Mouse (Mus musculus) heart, embryonic 15.5 days (tissue): ENCODE measurements around the gene S100a1. TPM values are rescaled to one million over a fixed set of nuclear protein-coding genes. Genes with fewer than 3 reads are reported as not detected.

Source experiments
- ATAC-seq: fragments of 200-750 bp; cut with Nextera tagmentation; replicated peaks from 2 replicates; pipeline ENCODE4 v1.8.0; 2017; ENCODE audit warnings: low read depth, moderate TSS enrichment; ENCODE audit not compliant: insufficient number of reproducible peaks, insufficient read depth, low FRiP score
- H3K27ac ChIP-seq: fragments of 300-500 bp; sonication (generic); 2 replicates; pipeline ENCODE4 v1.5.1; 2015; ENCODE audit warnings: mild to moderate bottlenecking, inconsistent platforms
- H3K27me3 ChIP-seq: fragments of 300-500 bp; sonication (generic); 2 replicates; pipeline ENCODE4 v1.6.1; 2015; ENCODE audit warnings: inconsistent platforms
- H3K36me3 ChIP-seq: fragments of 300-500 bp; sonication (generic); 2 replicates; pipeline ENCODE4 v1.6.1; 2015; ENCODE audit warnings: mild to moderate bottlenecking, inconsistent platforms
- H3K4me1 ChIP-seq: fragments of 300-500 bp; sonication (generic); replicated peaks from 2 replicates; pipeline ENCODE4 v1.6.1; 2015; ENCODE audit warnings: inconsistent platforms
- H3K4me2 ChIP-seq: fragments of 300-500 bp; sonication (generic); 2 replicates; pipeline ENCODE4 v1.6.1; 2015; ENCODE audit warnings: inconsistent platforms, mild to moderate bottlenecking, moderate library complexity
- H3K4me3 ChIP-seq: fragments of 300-500 bp; sonication (generic); 2 replicates; pipeline ENCODE4 v1.5.1; 2015; ENCODE audit warnings: mild to moderate bottlenecking, inconsistent platforms
- H3K9ac ChIP-seq: fragments of 300-500 bp; sonication (generic); 2 replicates; pipeline ENCODE4 v1.6.1; 2015; ENCODE audit warnings: mild to moderate bottlenecking, inconsistent platforms
- H3K9me3 ChIP-seq: fragments of 300-500 bp; sonication (generic); replicated peaks from 2 replicates; pipeline ENCODE4 v1.6.1; 2016; ENCODE audit warnings: inconsistent platforms
- WGBS: fragments of 180-500 bp; shearing (Covaris S2); methylation state at CpG from one replicate; pipeline ENCODE4 v1.1.7; 2015; ENCODE audit warnings: mixed read lengths; 5-methylcytosine and 5-hydroxymethylcytosine counted together
- polyA plus RNA-seq: library from polyadenylated mRNA; unstranded; fragments of >200 nt; fragmentation: Nextera tagmentation; extraction: Ambion mirVana; gene quantifications from 2 replicates; pipeline ENCODE4 v1.2.1, GENCODE M21; 2015

The S100a1 gene
- polyA plus RNA-seq, 1 experiment from 2014 or later = 315 TPM

DNA sequence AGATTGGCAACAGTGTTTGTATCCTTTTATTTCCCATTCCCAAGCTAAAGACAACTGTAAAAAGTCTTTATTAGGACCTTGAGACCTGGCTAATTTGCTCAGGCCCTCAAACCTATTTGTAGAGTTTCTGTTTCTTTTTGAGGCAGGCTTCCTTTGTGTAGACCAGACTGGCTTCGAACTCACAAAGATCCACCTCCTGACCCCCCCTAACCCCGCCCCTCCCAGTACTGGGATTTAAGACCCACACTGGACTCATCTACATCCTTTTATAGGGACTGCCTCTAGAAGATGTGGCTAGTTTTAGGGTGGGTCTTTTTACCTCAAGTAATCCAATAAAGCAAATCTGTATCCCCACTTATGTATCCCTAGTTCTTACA lies 4.5 kb downstream of the S100a1 start:
- Histone ChIP-seq H3K4me3 (peak overlapping the region; percentile 84), H3K9ac (no peak overlapping the region), H3K4me1 (peaks cover 33% of the 10 kb centered on the region), H3K36me3 (peaks cover 29% of the 10 kb centered on the region), H3K4me2 (peak overlapping the region; percentile 60), H3K27ac (peak overlapping the region; percentile 77), H3K27me3 (no peaks in the 10 kb centered on the region), H3K9me3 (no peaks in the 10 kb centered on the region)
- no peak for ATAC-seq
- WGBS = 38% methylated on average over 2 of the region's 2 CpGs

- Histone ChIP-seq H3K27me3 (no peaks in the 10 kb centered on the region), H3K9ac (peak within 1 kb of the TSS; percentile 96), H3K9me3 (no peaks in the 10 kb centered on the region), H3K4me3 (peak within 1 kb of the TSS; percentile 84), H3K36me3 (peaks cover 35% of the 10 kb centered on the region), H3K4me1 (peaks cover 33% of the 10 kb centered on the region), H3K27ac (peak within 1 kb of the TSS; percentile 93), H3K4me2 (peak within 1 kb of the TSS; percentile 66)
- peak; percentile 88 for ATAC-seq
- WGBS = under 1% methylated on average over 66 of the region's 66 CpGs
Measured at GRCm38 (mm10) chr3:90508950-90509746, 5.0 kb downstream of the S100a1 start, which contains the start of gene Chtop. Gene Chtop (minus strand): TSS chr3:90509498.

- WGBS = 3% methylated on average over 20 of the region's 20 CpGs
- peak overlapping the region; percentile 96 for H3K9ac ChIP-seq
- ATAC-seq = no peak
Measured at GRCm38 (mm10) chr3:90508287-90508949, 5.8 kb downstream of the S100a1 start.

GRCm38 (mm10) chr3:90506362-90506761 lies 7.8 kb downstream of the S100a1 start:
- no peak for ATAC-seq
- H3K36me3 ChIP-seq = peaks cover 63% of the 10 kb centered on the region
- H3K27me3 ChIP-seq = no peaks in the 10 kb centered on the region
- WGBS = 59% methylated on average over 3 of the region's 3 CpGs
- no peaks in the 10 kb centered on the region for H3K9me3 ChIP-seq
- H3K4me2 ChIP-seq = no peak overlapping the region
- no peak overlapping the region for H3K27ac ChIP-seq
- H3K9ac ChIP-seq = no peak overlapping the region
- H3K4me1 ChIP-seq = peaks cover 16% of the 10 kb centered on the region
- no peak overlapping the region for H3K4me3 ChIP-seq

More at GRCm38 (mm10) chr3:90508287-90508949, 5.8 kb downstream of the S100a1 start:
- Histone ChIP-seq H3K27me3 (no peaks in the 10 kb centered on the region), H3K4me3 (peak overlapping the region; percentile 84), H3K4me2 (peak overlapping the region; percentile 66), H3K9me3 (no peaks in the 10 kb centered on the region), H3K4me1 (peaks cover 30% of the 10 kb centered on the region), H3K27ac (peak overlapping the region; percentile 93), H3K36me3 (peaks cover 43% of the 10 kb centered on the region)

GRCm38 (mm10) chr3:90505216-90505615 lies 9.0 kb downstream of the S100a1 start:
- no peak overlapping the region for H3K27ac ChIP-seq
- H3K27me3 ChIP-seq = no peaks in the 10 kb centered on the region
- H3K9ac ChIP-seq = no peak overlapping the region
- no peaks in the 10 kb centered on the region for H3K9me3 ChIP-seq
- WGBS = 90% methylated on average over 5 of the region's 5 CpGs
- H3K36me3 ChIP-seq = peaks cover 71% of the 10 kb centered on the region
- no peak overlapping the region for H3K4me2 ChIP-seq
- no peak for ATAC-seq
- H3K4me1 ChIP-seq = peaks cover 16% of the 10 kb centered on the region
- H3K4me3 ChIP-seq = no peak overlapping the region

DNA sequence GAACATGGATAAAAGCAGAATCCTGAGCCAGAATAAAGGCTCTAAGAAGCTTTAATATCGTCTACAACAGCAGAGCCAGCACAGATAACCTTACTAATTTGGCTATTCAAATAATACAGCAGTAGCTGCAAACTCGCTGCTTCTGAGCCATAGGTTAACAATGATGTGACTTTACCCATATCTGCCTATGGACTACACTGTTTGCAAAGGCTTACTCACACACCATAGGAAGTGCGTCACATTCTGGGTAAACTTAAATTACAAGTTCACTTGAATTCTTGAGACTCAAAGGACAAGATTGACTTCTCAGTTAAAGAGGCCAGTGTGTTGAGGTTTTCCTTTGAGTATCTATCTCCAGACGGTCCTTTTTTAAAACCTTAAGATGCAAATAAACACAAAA lies 10.7 kb downstream of the S100a1 start:
- peaks cover 86% of the 10 kb centered on the region for H3K36me3 ChIP-seq
- 83% methylated on average over 4 of the region's 4 CpGs for WGBS

DNA sequence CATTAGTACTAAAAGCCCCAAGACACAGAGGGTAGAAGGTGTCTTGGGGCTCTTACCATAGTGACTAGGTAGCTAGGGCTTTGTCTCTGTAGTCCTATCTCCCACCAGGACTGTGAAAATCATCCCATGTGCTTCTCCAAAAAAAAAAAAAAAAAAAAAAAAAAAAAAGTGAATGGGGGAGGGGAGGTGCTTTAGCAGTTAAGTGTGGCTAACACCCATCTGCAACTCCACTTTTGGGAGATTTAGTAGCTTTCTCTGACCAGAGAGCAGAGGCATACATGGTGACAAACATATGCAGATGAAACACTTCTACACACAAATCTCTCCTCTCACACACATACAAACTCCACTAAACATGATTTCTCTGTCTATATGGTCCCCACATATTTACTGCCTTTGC lies 16.6 kb downstream of the S100a1 start:
- Histone ChIP-seq H3K4me2 (no peak overlapping the region), H3K9ac (no peak overlapping the region), H3K4me1 (no peaks in the 10 kb centered on the region), H3K4me3 (no peak overlapping the region), H3K27me3 (no peaks in the 10 kb centered on the region), H3K27ac (no peak overlapping the region), H3K36me3 (peaks cover 59% of the 10 kb centered on the region), H3K9me3 (no peaks in the 10 kb centered on the region)
- ATAC-seq = no peak

More for the DNA sequence above, 10.7 kb downstream of the S100a1 start:
- H3K4me2 ChIP-seq = no peak overlapping the region
- H3K27ac ChIP-seq = no peak overlapping the region
- no peak overlapping the region for H3K4me3 ChIP-seq
- no peaks in the 10 kb centered on the region for H3K27me3 ChIP-seq
- H3K4me1 ChIP-seq = peaks cover 16% of the 10 kb centered on the region
- ATAC-seq = no peak
- no peak overlapping the region for H3K9ac ChIP-seq
- H3K9me3 ChIP-seq = no peaks in the 10 kb centered on the region

- WGBS = 86% methylated on average over 7 of the region's 7 CpGs
- H3K27me3 ChIP-seq = no peaks in the 10 kb centered on the region
- H3K4me2 ChIP-seq = no peak overlapping the region
- H3K4me3 ChIP-seq = no peak overlapping the region
- no peak for ATAC-seq
- peaks cover 43% of the 10 kb centered on the region for H3K36me3 ChIP-seq
- no peaks in the 10 kb centered on the region for H3K9me3 ChIP-seq
- H3K9ac ChIP-seq = no peak overlapping the region
- no peaks in the 10 kb centered on the region for H3K4me1 ChIP-seq
- H3K27ac ChIP-seq = no peak overlapping the region
Measured at GRCm38 (mm10) chr3:90495850-90496525, 18.2 kb downstream of the S100a1 start.

GRCm38 (mm10) chr3:90493831-90494540 lies 20.2 kb downstream of the S100a1 start:
- Histone ChIP-seq H3K4me3 (no peak overlapping the region), H3K36me3 (peaks cover 34% of the 10 kb centered on the region), H3K9ac (no peak overlapping the region), H3K9me3 (no peaks in the 10 kb centered on the region), H3K4me2 (no peak overlapping the region), H3K27ac (no peak overlapping the region), H3K27me3 (no peaks in the 10 kb centered on the region), H3K4me1 (peaks cover 6% of the 10 kb centered on the region)
- 67% methylated on average over 4 of the region's 4 CpGs for WGBS
- no peak for ATAC-seq

GRCm38 (mm10) chr3:90491350-90491749 lies 22.8 kb downstream of the S100a1 start:
- WGBS = 35% methylated on average over 2 of the region's 2 CpGs
- H3K27ac ChIP-seq = no peak overlapping the region
- no peak overlapping the region for H3K4me2 ChIP-seq
- H3K4me3 ChIP-seq = no peak overlapping the region
- H3K4me1 ChIP-seq = peaks cover 6% of the 10 kb centered on the region
- no peaks in the 10 kb centered on the region for H3K9me3 ChIP-seq
- no peaks in the 10 kb centered on the region for H3K27me3 ChIP-seq
- H3K36me3 ChIP-seq = peaks cover 32% of the 10 kb centered on the region
- no peak overlapping the region for H3K9ac ChIP-seq
- no peak for ATAC-seq
